Mouse (Mus musculus): ENCODE data around the gene Insyn1. TPM values are rescaled to one million over a fixed set of nuclear protein-coding genes. Genes with fewer than 3 reads are reported as not detected.

The Insyn1 gene
- polyA plus RNA-seq, 1 experiment from 2014 or later = 8.1 TPM

- no peak overlapping the region for H3K4me3 ChIP-seq (ENCODE audit: low read depth, low read length)
- H3K27ac ChIP-seq (ENCODE audit: low read depth, low read length) = no peak overlapping the region
These were observed 40.3 kb upstream of the Insyn1 start for GRCm38 (mm10) chr9:58447997-58448595.

GRCm38 (mm10) chr9:58449526-58449925, 38.9 kb upstream of the Insyn1 start:
- H3K36me3 ChIP-seq (ENCODE audit: control insufficient read depth, insufficient read depth, low read length) = no peaks in the 10 kb centered on the region
- peak overlapping the region; percentile 35; the same call in 1 of the 2 replicates for H3K27ac ChIP-seq (ENCODE audit: low read depth, low read length)
- ATAC-seq (peak; percentile 71; the same call in 1 of the 2 replicates), DNase-seq (ENCODE audit: low spot score) (peak; percentile 68)
- 26% methylated on average over 3 of the region's 3 CpGs for WGBS
- no peak overlapping the region for H3K4me3 ChIP-seq (ENCODE audit: low read depth, low read length)
- H3K9me3 ChIP-seq (replicated peaks; ENCODE audit: control insufficient read depth, low read length) = no peaks in the 10 kb centered on the region
- H3K27me3 ChIP-seq (replicated peaks; ENCODE audit: control insufficient read depth, insufficient read depth, low read length) = no peaks in the 10 kb centered on the region
- no peak overlapping the region for H3K9ac ChIP-seq (ENCODE audit: low read length)
- no peak overlapping the region for H3K4me2 ChIP-seq (ENCODE audit: low read length)
- peaks cover 13% of the 10 kb centered on the region; the same call in 1 of the 2 replicates for H3K4me1 ChIP-seq (ENCODE audit: control insufficient read depth, insufficient read depth, low read length)

More at GRCm38 (mm10) chr9:58447997-58448595, 40.3 kb upstream of the Insyn1 start:
- DNase-seq (ENCODE audit: low spot score) = no peak
- Histone ChIP-seq H3K4me1 (ENCODE audit: control insufficient read depth, insufficient read depth, low read length) (peaks cover 14% of the 10 kb centered on the region; the same call in 1 of the 2 replicates), H3K36me3 (ENCODE audit: control insufficient read depth, insufficient read depth, low read length) (no peaks in the 10 kb centered on the region), H3K4me2 (ENCODE audit: low read length) (no peak overlapping the region), H3K9ac (ENCODE audit: low read length) (no peak overlapping the region), H3K9me3 (replicated peaks; ENCODE audit: control insufficient read depth, low read length) (no peaks in the 10 kb centered on the region), H3K27me3 (replicated peaks; ENCODE audit: control insufficient read depth, insufficient read depth, low read length) (no peaks in the 10 kb centered on the region)
- 84% methylated on average over 12 of the region's 12 CpGs for WGBS
- ATAC-seq = no peak

- WGBS = 75% methylated on average over 5 of the region's 5 CpGs
- DNase-seq (ENCODE audit: low spot score) = no peak
- H3K4me1 ChIP-seq (ENCODE audit: control insufficient read depth, insufficient read depth, low read length) = peaks cover 40% of the 10 kb centered on the region
These were observed 34.5 kb upstream of the Insyn1 start for GRCm38 (mm10) chr9:58453791-58454378.

GRCm38 (mm10) chr9:58454886-58455285, 33.5 kb upstream of the Insyn1 start:
- H3K4me1 ChIP-seq (ENCODE audit: control insufficient read depth, insufficient read depth, low read length) = peaks cover 33% of the 10 kb centered on the region
- H3K4me2 ChIP-seq (ENCODE audit: low read length) = no peak overlapping the region
- H3K27ac ChIP-seq (ENCODE audit: low read depth, low read length) = peak overlapping the region; percentile 58; the same call in 1 of the 2 replicates
- ATAC-seq = no peak
- no peaks in the 10 kb centered on the region for H3K9me3 ChIP-seq (replicated peaks; ENCODE audit: control insufficient read depth, low read length)
- no peaks in the 10 kb centered on the region for H3K36me3 ChIP-seq (ENCODE audit: control insufficient read depth, insufficient read depth, low read length)
- no peak for DNase-seq (ENCODE audit: low spot score)
- H3K27me3 ChIP-seq (replicated peaks; ENCODE audit: control insufficient read depth, insufficient read depth, low read length) = no peaks in the 10 kb centered on the region
- no peak overlapping the region for H3K4me3 ChIP-seq (ENCODE audit: low read depth, low read length)
- H3K9ac ChIP-seq (ENCODE audit: low read length) = no peak overlapping the region
- WGBS = 40% methylated on average over 3 of the region's 3 CpGs

More at GRCm38 (mm10) chr9:58453791-58454378, 34.5 kb upstream of the Insyn1 start:
- no peaks in the 10 kb centered on the region for H3K27me3 ChIP-seq (replicated peaks; ENCODE audit: control insufficient read depth, insufficient read depth, low read length)
- no peaks in the 10 kb centered on the region for H3K36me3 ChIP-seq (ENCODE audit: control insufficient read depth, insufficient read depth, low read length)
- no peak overlapping the region for H3K9ac ChIP-seq (ENCODE audit: low read length)
- no peak for ATAC-seq
- H3K4me3 ChIP-seq (ENCODE audit: low read depth, low read length) = no peak overlapping the region
- H3K27ac ChIP-seq (ENCODE audit: low read depth, low read length) = no peak overlapping the region
- H3K9me3 ChIP-seq (replicated peaks; ENCODE audit: control insufficient read depth, low read length) = no peaks in the 10 kb centered on the region
- no peak overlapping the region for H3K4me2 ChIP-seq (ENCODE audit: low read length)

GRCm38 (mm10) chr9:58455798-58456197, 32.6 kb upstream of the Insyn1 start:
- H3K27ac ChIP-seq (ENCODE audit: low read depth, low read length) = peak overlapping the region; percentile 58; the same call in 1 of the 2 replicates
- peak; percentile 40 for ATAC-seq
- peaks cover 31% of the 10 kb centered on the region for H3K4me1 ChIP-seq (ENCODE audit: control insufficient read depth, insufficient read depth, low read length)
- no peaks in the 10 kb centered on the region for H3K36me3 ChIP-seq (ENCODE audit: control insufficient read depth, insufficient read depth, low read length)
- H3K4me2 ChIP-seq (ENCODE audit: low read length) = peak overlapping the region; percentile 1; the same call in 1 of the 2 replicates
- WGBS = under 1% methylated on average over 13 of the region's 13 CpGs
- H3K9me3 ChIP-seq (replicated peaks; ENCODE audit: control insufficient read depth, low read length) = no peaks in the 10 kb centered on the region
- no peaks in the 10 kb centered on the region for H3K27me3 ChIP-seq (replicated peaks; ENCODE audit: control insufficient read depth, insufficient read depth, low read length)
- H3K9ac ChIP-seq (ENCODE audit: low read length) = no peak overlapping the region
- peak; percentile 90 for DNase-seq (ENCODE audit: low spot score)
- H3K4me3 ChIP-seq (ENCODE audit: low read depth, low read length) = no peak overlapping the region

GRCm38 (mm10) chr9:58457481-58457955, 30.9 kb upstream of the Insyn1 start:
- DNase-seq (ENCODE audit: low spot score) (peak; percentile 96), ATAC-seq (peak; percentile 91)
- peak overlapping the region; percentile 78 for H3K27ac ChIP-seq (ENCODE audit: low read depth, low read length)
- no peak overlapping the region for H3K4me3 ChIP-seq (ENCODE audit: low read depth, low read length)
- H3K36me3 ChIP-seq (ENCODE audit: control insufficient read depth, insufficient read depth, low read length) = no peaks in the 10 kb centered on the region
- no peak overlapping the region for H3K9ac ChIP-seq (ENCODE audit: low read length)
- H3K9me3 ChIP-seq (replicated peaks; ENCODE audit: control insufficient read depth, low read length) = no peaks in the 10 kb centered on the region
- no peaks in the 10 kb centered on the region for H3K27me3 ChIP-seq (replicated peaks; ENCODE audit: control insufficient read depth, insufficient read depth, low read length)
- 19% methylated on average over 7 of the region's 7 CpGs for WGBS
- H3K4me2 ChIP-seq (ENCODE audit: low read length) = no peak overlapping the region
- peaks cover 31% of the 10 kb centered on the region for H3K4me1 ChIP-seq (ENCODE audit: control insufficient read depth, insufficient read depth, low read length)

GRCm38 (mm10) chr9:58458341-58458740, 30.1 kb upstream of the Insyn1 start:
- H3K36me3 ChIP-seq (ENCODE audit: control insufficient read depth, insufficient read depth, low read length) = no peaks in the 10 kb centered on the region
- WGBS = 65% methylated on average over 3 of the region's 3 CpGs
- no peak overlapping the region for H3K4me3 ChIP-seq (ENCODE audit: low read depth, low read length)
- H3K27me3 ChIP-seq (replicated peaks; ENCODE audit: control insufficient read depth, insufficient read depth, low read length) = no peaks in the 10 kb centered on the region
- H3K9ac ChIP-seq (ENCODE audit: low read length) = no peak overlapping the region
- peak; percentile 50 for DNase-seq (ENCODE audit: low spot score)
- ATAC-seq = no peak
- H3K4me1 ChIP-seq (ENCODE audit: control insufficient read depth, insufficient read depth, low read length) = peaks cover 31% of the 10 kb centered on the region
- no peak overlapping the region for H3K4me2 ChIP-seq (ENCODE audit: low read length)
- peak overlapping the region; percentile 78; the same call in 1 of the 2 replicates for H3K27ac ChIP-seq (ENCODE audit: low read depth, low read length)
- H3K9me3 ChIP-seq (replicated peaks; ENCODE audit: control insufficient read depth, low read length) = no peaks in the 10 kb centered on the region

- DNase-seq (ENCODE audit: low spot score) = peak; percentile 62
- WGBS = 74% methylated on average over 6 of the region's 6 CpGs
These were observed 29.4 kb upstream of the Insyn1 start for GRCm38 (mm10) chr9:58458856-58459553.

More at GRCm38 (mm10) chr9:58458856-58459553, 29.4 kb upstream of the Insyn1 start:
- ATAC-seq = no peak
- Histone ChIP-seq H3K9me3 (replicated peaks; ENCODE audit: control insufficient read depth, low read length) (no peaks in the 10 kb centered on the region), H3K9ac (ENCODE audit: low read length) (no peak overlapping the region), H3K4me3 (ENCODE audit: low read depth, low read length) (no peak overlapping the region), H3K4me1 (ENCODE audit: control insufficient read depth, insufficient read depth, low read length) (peaks cover 31% of the 10 kb centered on the region), H3K36me3 (ENCODE audit: control insufficient read depth, insufficient read depth, low read length) (no peaks in the 10 kb centered on the region), H3K4me2 (ENCODE audit: low read length) (no peak overlapping the region), H3K27ac (ENCODE audit: low read depth, low read length) (no peak overlapping the region; the same call in 1 of the 2 replicates), H3K27me3 (replicated peaks; ENCODE audit: control insufficient read depth, insufficient read depth, low read length) (no peaks in the 10 kb centered on the region)
